Mouse (Mus musculus) inflammation-experienced regulatory T-cells (primary cell): ENCODE data around the gene Olfr724. TPM values are rescaled to one million over a fixed set of nuclear protein-coding genes. Genes with fewer than 3 reads are reported as not detected.

Source experiments
- polyA plus RNA-seq, 2 experiments: library from polyadenylated mRNA; unstranded; fragments of 100-300 nt; shearing (Covaris generic); gene quantifications; one replicate each; pipeline ENCODE4 v1.2.1; 2017

Olfr724 gene
- not detected for polyA plus RNA-seq

GRCm38 (mm10) chr14:49963174-49963573 is at the start of gene Olfr724:
Gene Olfr724, minus strand, starts transcription at chr14:49963274.

GRCm38 (mm10) chr14:49931687-49932086 is 31.4 kb downstream of the Olfr724 start, which contains the start of gene Olfr723:
Gene Olfr723, minus strand, starts transcription at chr14:49931787.

Other genes starting within 250 kb of the Olfr724 start
- under 1 TPM in 1 of 2 experiments, not detected in 1; 0.09 TPM for gene Armh4, start 179.9 kb downstream of the Olfr724 start, polyA plus RNA-seq
- 1 to 10 TPM in 1 of 2 experiments, not detected in 1; 1.2 TPM for gene Olfr722, start 61.3 kb downstream of the Olfr724 start, polyA plus RNA-seq
- gene Olfr723, start 31.5 kb downstream of the Olfr724 start, polyA plus RNA-seq: not detected
- not detected for gene Olfr725, start 77.1 kb upstream of the Olfr724 start, polyA plus RNA-seq
- under 1 TPM; 0.22 to 0.37 TPM for gene Olfr726, start 127.7 kb upstream of the Olfr724 start, polyA plus RNA-seq
- under 1 TPM in 1 of 2 experiments, not detected in 1; 0.89 TPM for gene Olfr727, start 159.9 kb upstream of the Olfr724 start, polyA plus RNA-seq
- gene Olfr728, start 179.4 kb upstream of the Olfr724 start, polyA plus RNA-seq: under 1 TPM in 1 of 2 experiments, not detected in 1; 0.42 TPM
- gene Olfr729, start 189.6 kb upstream of the Olfr724 start, polyA plus RNA-seq: under 1 TPM; 0.08 to 0.43 TPM
- gene Olfr730, start 224.9 kb upstream of the Olfr724 start, polyA plus RNA-seq: not detected